Mouse (Mus musculus) kidney, embryonic 14.5 days (tissue): ENCODE measurements around the gene Icam4. TPM values are rescaled to one million over a fixed set of nuclear protein-coding genes. Genes with fewer than 3 reads are reported as not detected.
"Not testable (repeated sequence)": the region's sequence is repeated elsewhere in the genome, so short reads cannot be mapped to it uniquely, and the experiment has no call there.

Source experiments
- ATAC-seq: fragments of 200-750 bp; cut with Nextera tagmentation; 2 replicates; pipeline ENCODE4 v1.8.0; 2017; ENCODE audit warnings: moderate number of reproducible peaks, mild to moderate bottlenecking, moderate TSS enrichment, moderate library complexity; ENCODE audit not compliant: low FRiP score, low TSS enrichment
- H3K27ac ChIP-seq: fragments of 300-500 bp; sonication (generic); 2 replicates; pipeline ENCODE4 v1.5.1; 2014; ENCODE audit warnings: low read depth, mild to moderate bottlenecking, low read length, moderate library complexity, mixed read lengths
- H3K27me3 ChIP-seq: fragments of 300-500 bp; sonication (generic); 2 replicates; pipeline ENCODE4 v1.6.1; 2014; ENCODE audit warnings: mild to moderate bottlenecking, low read length; ENCODE audit not compliant: control insufficient read depth, insufficient read depth
- H3K36me3 ChIP-seq: fragments of 300-500 bp; sonication (generic); 2 replicates; pipeline ENCODE4 v1.6.1; 2014; ENCODE audit warnings: low read length, mixed read lengths; ENCODE audit not compliant: control insufficient read depth, insufficient read depth
- H3K4me1 ChIP-seq: fragments of 300-500 bp; sonication (generic); 2 replicates; pipeline ENCODE4 v1.6.1; 2014; ENCODE audit warnings: low read length, mixed read lengths; ENCODE audit not compliant: control insufficient read depth, insufficient read depth
- H3K4me2 ChIP-seq: fragments of 300-500 bp; sonication (generic); replicated peaks from 2 replicates; pipeline ENCODE4 v1.6.1; 2014; ENCODE audit warnings: low read depth, mild to moderate bottlenecking, low read length
- H3K4me3 ChIP-seq: fragments of 300-500 bp; sonication (generic); 2 replicates; pipeline ENCODE4 v1.5.1; 2014; ENCODE audit warnings: mild to moderate bottlenecking, low read length
- H3K9ac ChIP-seq: fragments of 300-500 bp; sonication (generic); 2 replicates; pipeline ENCODE4 v1.6.1; 2014; ENCODE audit warnings: low read depth, mild to moderate bottlenecking, low read length, moderate library complexity
- H3K9me3 ChIP-seq: fragments of 300-500 bp; sonication (generic); 2 replicates; pipeline ENCODE4 v1.6.1; 2016; ENCODE audit warnings: low read length; ENCODE audit not compliant: control insufficient read depth
- WGBS: fragments of 180-500 bp; shearing (Covaris S2); extraction: QIAGEN DNeasy Blood & Tissue Kit; methylation state at CpG from one replicate; pipeline ENCODE4 v1.1.7; 2014; 5-methylcytosine and 5-hydroxymethylcytosine counted together
- polyA plus RNA-seq: library from polyadenylated mRNA; unstranded; fragments of >200 nt; fragmentation: Nextera tagmentation; extraction: Ambion mirVana; gene quantifications from 2 replicates; pipeline ENCODE4 v1.2.1, GENCODE M21; 2014

The Icam4 gene
- polyA plus RNA-seq, 1 experiment from 2014 or later = 0.45 TPM

GRCm38 (mm10) chr9:20993165-20993898 is 35.8 kb upstream of the Icam4 start:
- WGBS = 59% methylated on average over 5 of the region's 5 CpGs
- no peaks in the 10 kb centered on the region; the same call in 1 of the 2 replicates for H3K27me3 ChIP-seq
- no peak overlapping the region for H3K4me3 ChIP-seq
- H3K4me2 ChIP-seq = no peak overlapping the region
- H3K9ac ChIP-seq = no peak overlapping the region; the same call in 1 of the 2 replicates
- H3K36me3 ChIP-seq = no peaks in the 10 kb centered on the region
- 0 out of 2 replicates have a peak, but pooled peaks have one; percentile 21 for ATAC-seq
- no peak overlapping the region for H3K27ac ChIP-seq
- 0 out of 2 replicates have a peak, but pooled peaks cover 6% of the 10 kb centered on the region for H3K4me1 ChIP-seq
- H3K9me3 ChIP-seq = no peaks in the 10 kb centered on the region

- H3K36me3 ChIP-seq = no peaks in the 10 kb centered on the region
- no peak for ATAC-seq
- H3K9ac ChIP-seq = no peak overlapping the region
- H3K27ac ChIP-seq = no peak overlapping the region
- H3K4me2 ChIP-seq = no peak overlapping the region
- 0 out of 2 replicates have a peak, but pooled peaks cover 6% of the 10 kb centered on the region for H3K4me1 ChIP-seq
- 66% methylated on average over 3 of the region's 3 CpGs for WGBS
- no peaks in the 10 kb centered on the region for H3K9me3 ChIP-seq
- H3K4me3 ChIP-seq = no peak overlapping the region
- no peaks in the 10 kb centered on the region for H3K27me3 ChIP-seq
These were observed 34.1 kb upstream of the Icam4 start for GRCm38 (mm10) chr9:20995069-20995468.

GRCm38 (mm10) chr9:20997065-20997464 is 32.1 kb upstream of the Icam4 start:
- Histone ChIP-seq H3K4me1 (no peaks in the 10 kb centered on the region), H3K36me3 (no peaks in the 10 kb centered on the region), H3K27me3 (no peaks in the 10 kb centered on the region), H3K4me2 (no peak overlapping the region), H3K27ac (no peak overlapping the region), H3K9me3 (no peaks in the 10 kb centered on the region), H3K4me3 (no peak overlapping the region), H3K9ac (no peak overlapping the region)
- ATAC-seq = no peak
- WGBS = 89% methylated on average over 8 of the region's 8 CpGs

- H3K9me3 ChIP-seq, H3K4me2 ChIP-seq, H3K4me1 ChIP-seq, H3K9ac ChIP-seq, H3K4me3 ChIP-seq, ATAC-seq, H3K27me3 ChIP-seq, H3K36me3 ChIP-seq, H3K27ac ChIP-seq: not testable (repeated sequence)
- WGBS = 71% methylated on average over 1 of the region's 1 CpGs
These were observed 30.8 kb upstream of the Icam4 start for GRCm38 (mm10) chr9:20998337-20998736.

GRCm38 (mm10) chr9:21000811-21001210 is 28.4 kb upstream of the Icam4 start:
- Histone ChIP-seq H3K9ac (no peak overlapping the region), H3K36me3 (peaks cover 8% of the 10 kb centered on the region; the same call in 1 of the 2 replicates), H3K4me3 (no peak overlapping the region), H3K27ac (no peak overlapping the region), H3K4me1 (no peaks in the 10 kb centered on the region), H3K27me3 (no peaks in the 10 kb centered on the region), H3K4me2 (no peak overlapping the region), H3K9me3 (no peaks in the 10 kb centered on the region)
- ATAC-seq = no peak

GRCm38 (mm10) chr9:21001651-21002200 is 27.4 kb upstream of the Icam4 start:
- H3K36me3 ChIP-seq = peaks cover 16% of the 10 kb centered on the region; the same call in 1 of the 2 replicates
- H3K4me2 ChIP-seq = no peak overlapping the region; the same call in 1 of the 2 replicates
- H3K9me3 ChIP-seq = no peaks in the 10 kb centered on the region
- no peak for ATAC-seq
- H3K27ac ChIP-seq = no peak overlapping the region
- WGBS = 53% methylated on average over 6 of the region's 6 CpGs
- H3K27me3 ChIP-seq = no peaks in the 10 kb centered on the region
- H3K9ac ChIP-seq = no peak overlapping the region
- no peaks in the 10 kb centered on the region for H3K4me1 ChIP-seq
- no peak overlapping the region for H3K4me3 ChIP-seq

GRCm38 (mm10) chr9:21002270-21002626 is 26.9 kb upstream of the Icam4 start:
- Histone ChIP-seq H3K27ac (peak overlapping the region; percentile 56; the same call in 1 of the 2 replicates), H3K27me3 (no peaks in the 10 kb centered on the region), H3K4me1 (no peaks in the 10 kb centered on the region), H3K4me2 (peak overlapping the region; percentile 84), H3K36me3 (peaks cover 19% of the 10 kb centered on the region), H3K9me3 (no peaks in the 10 kb centered on the region), H3K4me3 (peak overlapping the region; percentile 86), H3K9ac (peak overlapping the region; percentile 80)
- peak; percentile 24; the same call in 1 of the 2 replicates for ATAC-seq
- WGBS = 12% methylated on average over 7 of the region's 7 CpGs

GRCm38 (mm10) chr9:21002627-21003551 is 26.3 kb upstream of the Icam4 start, which contains the start of gene Mrpl4:
Gene Mrpl4, plus strand, starts transcription at chr9:21002738.
- Histone ChIP-seq H3K27ac (peak within 1 kb of the TSS; percentile 56; the same call in 1 of the 2 replicates), H3K4me2 (peak within 1 kb of the TSS; percentile 84), H3K9me3 (no peaks in the 10 kb centered on the region), H3K9ac (peak within 1 kb of the TSS; percentile 80), H3K4me3 (peak within 1 kb of the TSS; percentile 86), H3K27me3 (no peaks in the 10 kb centered on the region), H3K4me1 (no peaks in the 10 kb centered on the region), H3K36me3 (peaks cover 26% of the 10 kb centered on the region)
- ATAC-seq = peak; percentile 86
- under 1% methylated on average over 72 of the region's 72 CpGs for WGBS
